Mouse (Mus musculus): ENCODE measurements around the gene Col23a1.

DNA sequence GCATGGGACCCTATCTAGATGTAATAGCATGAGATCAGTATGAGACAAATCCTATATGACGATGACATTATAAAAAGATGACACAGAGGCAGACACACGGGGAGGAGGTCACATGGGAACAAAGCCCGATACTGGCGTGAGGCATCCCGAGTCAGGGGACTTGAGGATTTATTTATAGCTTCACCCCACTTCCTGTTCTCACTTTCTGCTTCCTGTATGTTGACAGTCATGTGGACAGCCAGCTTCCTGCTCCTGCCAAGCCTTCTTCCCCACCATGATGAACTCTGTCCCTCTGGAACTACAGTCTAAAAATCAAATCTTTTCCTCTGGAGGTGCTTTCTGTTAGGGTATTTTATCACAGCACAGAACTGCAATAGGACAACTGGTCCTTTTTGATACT, 77.6 kb downstream of the Col23a1 start:
- TF ChIP-seq CTCF (IDR thresholded peaks at IDR 0.05; ENCODE audit: low read depth) (no peak), EP300 (IDR thresholded peaks at IDR 0.05; ENCODE audit: low read depth) (no peak)

All from heart, postnatal 0 days (tissue).